Mouse (Mus musculus): ENCODE measurements around the gene Psmd13.

- no peak for TF ChIP-seq CTCF (IDR thresholded peaks at IDR 0.05; ENCODE audit: insufficient read depth, low read length)
- no peak for TF ChIP-seq POLR2A (IDR thresholded peaks at IDR 0.05; ENCODE audit: borderline replicate concordance, extremely low read depth, low read depth, low read length)
Observed at GRCm38 (mm10) chr7:140907131-140907530, 25.4 kb downstream of the Psmd13 start.
